Mouse (Mus musculus) G1E (cell line): ENCODE measurements around the gene Kdelr1. TPM values are rescaled to one million over a fixed set of nuclear protein-coding genes. Genes with fewer than 3 reads are reported as not detected.

ENCODE experiments used
- ATAC-seq: 2 replicates; pipeline ENCODE4 v1.8.0; 2016; ENCODE audit warnings: mild to moderate bottlenecking; ENCODE audit not compliant: insufficient number of reproducible peaks, poor library complexity, low FRiP score, severe bottlenecking; ENCODE audit errors: extremely low read depth
- DNase-seq: peaks from one replicate; pipeline ENCODE4 v3.0.0; 2012; ENCODE audit warnings: low spot score
- H3K27me3 ChIP-seq: 2 replicates; pipeline ENCODE4 v1.6.1; 2012; ENCODE audit warnings: mild to moderate bottlenecking, low read length, inconsistent platforms; ENCODE audit not compliant: insufficient read depth
- H3K36me3 ChIP-seq: replicated peaks from 2 replicates; pipeline ENCODE3; 2012; ENCODE audit warnings: mild to moderate bottlenecking, inconsistent platforms
- H3K4me1 ChIP-seq: 2 replicates; pipeline ENCODE4 v1.6.1; 2012; ENCODE audit warnings: low read depth, low read length, inconsistent platforms, mixed read lengths; ENCODE audit not compliant: insufficient read depth
- H3K4me3 ChIP-seq: 2 replicates; pipeline ENCODE4 v1.5.1; 2012; ENCODE audit warnings: low read depth, mild to moderate bottlenecking, inconsistent platforms, low read length, moderate library complexity, mixed read lengths
- H3K9me3 ChIP-seq: replicated peaks from 2 replicates; pipeline ENCODE4 v1.6.1; 2012; ENCODE audit warnings: inconsistent platforms
- CTCF ChIP-seq: IDR thresholded peaks from 2 replicates; pipeline ENCODE4 v1.5.1; 2012; ENCODE audit warnings: low read depth, low read length, inconsistent platforms, mixed read lengths
- GATA1 ChIP-seq: IDR thresholded peaks from 2 replicates; pipeline ENCODE4 v1.6.1; 2012; ENCODE audit warnings: borderline replicate concordance, low read length, inconsistent platforms, mixed read lengths
- GATA2 ChIP-seq: IDR thresholded peaks from 2 replicates; pipeline ENCODE4 v1.6.1; 2012; ENCODE audit warnings: low read depth, low read length, inconsistent platforms, borderline replicate concordance
- POLR2AphosphoS5 ChIP-seq: IDR thresholded peaks from 2 replicates; pipeline ENCODE4 v1.6.1; 2012; ENCODE audit warnings: low read depth, low read length, inconsistent platforms; ENCODE audit not compliant: insufficient replicate concordance
- TAL1 ChIP-seq: conservative IDR thresholded peaks from 2 replicates; pipeline ENCODE4 v1.6.1; 2012; ENCODE audit warnings: low read depth, low read length, inconsistent platforms, mixed read lengths
- polyA plus RNA-seq: library from polyadenylated mRNA; stranded (reverse); fragments of >175 nt; gene quantifications from 2 replicates; pipeline ENCODE4 v1.2.3, GENCODE M21; 2012
- total RNA-seq, 2 experiments: library from RNA; stranded (forward) in 1 of 2; stranded (reverse) in 1 of 2; fragments of 200-1000 nt in 1 of 2; fragments of >200 nt in 1 of 2; fragmentation: Nextera tagmentation in 1 of 2; gene quantifications; 2 replicates each; pipeline ENCODE4 v1.2.3; 2014 to 2017

Gene Kdelr1
- 125 and 135 TPM in 2 replicates for total RNA-seq (2014; fragmentation: Nextera tagmentation)
- 54.8 and 55.2 TPM in 2 replicates for total RNA-seq (2017)
- 209 and 350 TPM in 2 replicates for polyA plus RNA-seq

DNA sequence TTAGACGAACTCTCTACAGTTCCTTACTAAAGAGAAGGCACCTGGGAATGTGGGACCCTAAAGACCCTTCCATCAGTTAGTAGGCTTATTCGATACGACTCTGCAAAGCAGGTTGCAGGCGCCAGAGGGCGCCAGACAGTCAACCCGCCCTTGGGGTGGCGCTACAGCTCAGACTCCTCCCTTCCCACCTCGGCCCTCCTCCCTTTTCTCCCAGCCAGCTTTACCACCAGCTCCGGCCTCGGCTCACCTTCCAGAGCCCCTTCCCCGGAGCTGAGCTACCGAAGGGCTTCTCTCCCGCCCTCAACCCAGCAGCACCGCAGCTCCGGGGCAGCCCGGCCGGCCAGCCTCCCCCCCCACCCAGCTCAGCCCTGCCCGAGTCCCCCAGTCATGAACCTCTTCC, at the start of gene Kdelr1:
Kdelr1 (plus strand) TSS at position 149 of the 400 bp plus-strand sequence.
- peaks cover 29% of the 10 kb centered on the region for H3K4me1 ChIP-seq
- H3K27me3 ChIP-seq: peaks cover 32% of the 10 kb centered on the region
- DNase-seq (peak; percentile 96), ATAC-seq (peak; percentile 62; the same call in 1 of the 2 replicates)
- H3K4me3 ChIP-seq: peak within 1 kb of the TSS; percentile 82
- H3K9me3 ChIP-seq: no peaks in the 10 kb centered on the region
- TF ChIP-seq POLR2AphosphoS5 (no peak), GATA2 (no peak), CTCF (peak; percentile 93)
- H3K36me3 ChIP-seq: peaks cover 38% of the 10 kb centered on the region

DNA sequence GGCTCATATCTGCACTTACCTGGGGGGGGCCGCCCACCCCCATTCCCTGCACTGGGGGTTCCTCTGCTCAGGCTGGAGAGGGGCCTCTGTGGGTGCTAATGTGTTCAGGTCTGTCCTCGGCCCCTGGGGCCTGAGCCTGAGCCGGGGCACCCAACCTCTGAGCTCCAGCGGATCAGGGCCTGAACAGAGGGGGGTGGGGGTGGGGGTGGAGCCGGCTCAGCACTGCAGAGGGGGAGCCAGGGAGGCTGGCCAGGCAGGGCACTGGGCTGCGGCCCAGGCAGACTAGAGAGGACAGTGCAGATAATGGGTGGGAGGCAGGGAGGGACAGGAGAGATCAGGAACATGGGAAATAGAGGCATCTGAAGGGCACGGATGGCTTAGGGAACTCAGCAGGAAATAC, 48.0 kb upstream of the Kdelr1 start, which contains the start of gene Kcnj14:
Kcnj14 (minus strand) TSS at position 185 of the 400 bp plus-strand sequence.
- Histone ChIP-seq H3K36me3 (peaks cover 96% of the 10 kb centered on the region), H3K4me3 (no peak within 1 kb of the TSS; the same call in 1 of the 2 replicates), H3K27me3 (no peaks in the 10 kb centered on the region; the same call in 1 of the 2 replicates), H3K9me3 (no peaks in the 10 kb centered on the region), H3K4me1 (peaks cover 51% of the 10 kb centered on the region)
- ATAC-seq: no peak
- DNase-seq: no peak
- TF ChIP-seq GATA2 (no peak), POLR2AphosphoS5 (no peak), TAL1 (no peak)

DNA sequence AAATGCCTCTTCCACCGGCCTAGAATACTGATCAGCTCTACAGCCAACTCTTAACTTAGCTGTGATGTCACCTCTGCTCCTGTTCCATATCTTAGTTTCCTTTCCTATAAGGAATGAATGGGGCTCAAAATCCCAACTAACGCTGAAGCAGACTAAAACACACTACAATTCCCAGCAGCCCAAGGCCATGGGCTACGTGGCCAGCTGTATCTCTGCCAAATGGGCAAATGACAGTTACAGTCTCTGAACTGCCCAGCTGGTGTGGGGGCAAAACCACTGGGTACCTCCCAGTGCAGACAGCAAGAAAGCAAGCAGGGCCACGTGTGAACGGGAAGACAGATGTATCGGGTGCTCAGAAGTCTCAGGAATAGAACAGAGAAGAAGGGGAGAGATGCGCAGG, 45.9 kb upstream of the Kdelr1 start:
- TF ChIP-seq TAL1 (no peak), GATA1 (no peak), POLR2AphosphoS5 (no peak), CTCF (no peak), GATA2 (no peak)
- ATAC-seq: no peak
- peaks cover 83% of the 10 kb centered on the region for H3K36me3 ChIP-seq
- no peak for DNase-seq
- H3K9me3 ChIP-seq: no peaks in the 10 kb centered on the region
- H3K4me3 ChIP-seq: no peak overlapping the region
- no peaks in the 10 kb centered on the region; the same call in 1 of the 2 replicates for H3K27me3 ChIP-seq
- peaks cover 66% of the 10 kb centered on the region for H3K4me1 ChIP-seq

DNA sequence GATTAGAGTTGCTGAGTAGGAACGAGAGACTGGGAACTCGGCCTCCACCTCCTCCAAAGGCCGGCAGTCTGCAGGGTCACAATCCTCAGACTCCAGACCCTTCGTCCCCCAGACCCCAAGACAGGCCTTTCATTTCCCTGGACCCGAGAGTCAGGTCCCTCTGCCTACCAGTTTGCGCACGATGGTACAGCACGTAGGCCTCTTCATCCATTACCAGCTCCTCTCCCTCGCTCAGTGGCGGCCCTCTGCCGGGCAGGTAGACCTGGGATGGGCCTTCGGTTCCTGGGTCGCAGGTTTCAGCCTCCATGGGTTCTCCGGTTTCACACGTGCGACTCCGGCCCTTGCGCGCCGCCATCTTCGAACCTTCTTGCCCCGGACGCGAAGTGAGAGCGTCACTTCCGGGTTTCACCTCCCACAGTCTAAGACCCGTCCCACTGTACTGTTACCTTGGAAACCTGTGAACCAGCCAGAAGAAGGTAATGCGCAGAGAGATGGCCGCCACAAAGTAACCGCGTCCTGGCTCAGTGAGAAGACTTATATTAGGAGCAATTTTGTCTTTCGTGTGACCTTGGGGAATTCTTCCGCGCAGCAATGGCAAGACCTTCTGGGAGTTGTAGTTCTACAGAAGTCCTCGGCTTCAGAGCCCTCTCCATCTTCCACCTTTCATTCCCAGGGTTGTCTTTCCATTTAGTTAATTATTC, 42.0 kb upstream of the Kdelr1 start, which contains the start of gene Grwd1:
Grwd1 (minus strand) TSS at position 518 of the 701 bp plus-strand sequence.
- DNase-seq (peak; percentile 94), ATAC-seq (peak; percentile 80)
- TF ChIP-seq TAL1 (no peak), CTCF (no peak), POLR2AphosphoS5 (no peak), GATA2 (no peak), GATA1 (no peak)
- H3K36me3 ChIP-seq: peaks cover 45% of the 10 kb centered on the region
- peaks cover 2% of the 10 kb centered on the region; the same call in 1 of the 2 replicates for H3K27me3 ChIP-seq
- peaks cover 51% of the 10 kb centered on the region for H3K4me1 ChIP-seq
- H3K4me3 ChIP-seq: peak within 1 kb of the TSS; percentile 86
- peaks cover 27% of the 10 kb centered on the region for H3K9me3 ChIP-seq

DNA sequence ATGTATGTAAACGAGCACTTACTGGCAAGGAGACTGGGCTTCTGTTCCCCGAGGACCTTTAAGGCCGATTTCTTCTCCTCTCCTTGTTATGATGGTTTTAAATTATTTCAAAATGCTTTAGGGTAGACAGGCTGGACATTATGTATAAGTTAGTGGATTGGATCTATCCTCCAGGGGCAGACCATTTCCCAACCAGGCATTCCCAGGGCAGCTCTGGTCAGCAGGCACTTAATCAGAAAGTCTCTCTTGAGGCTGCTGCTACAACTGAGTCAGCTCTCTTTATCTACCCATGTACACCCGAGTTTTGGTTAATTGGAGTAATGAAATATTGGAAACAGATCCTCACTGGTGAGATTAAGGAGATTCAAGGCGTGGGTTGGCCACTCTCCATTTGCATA, 41.4 kb upstream of the Kdelr1 start:
- H3K4me1 ChIP-seq: peaks cover 47% of the 10 kb centered on the region
- no peak for ATAC-seq
- H3K27me3 ChIP-seq: peaks cover 2% of the 10 kb centered on the region; the same call in 1 of the 2 replicates

DNA sequence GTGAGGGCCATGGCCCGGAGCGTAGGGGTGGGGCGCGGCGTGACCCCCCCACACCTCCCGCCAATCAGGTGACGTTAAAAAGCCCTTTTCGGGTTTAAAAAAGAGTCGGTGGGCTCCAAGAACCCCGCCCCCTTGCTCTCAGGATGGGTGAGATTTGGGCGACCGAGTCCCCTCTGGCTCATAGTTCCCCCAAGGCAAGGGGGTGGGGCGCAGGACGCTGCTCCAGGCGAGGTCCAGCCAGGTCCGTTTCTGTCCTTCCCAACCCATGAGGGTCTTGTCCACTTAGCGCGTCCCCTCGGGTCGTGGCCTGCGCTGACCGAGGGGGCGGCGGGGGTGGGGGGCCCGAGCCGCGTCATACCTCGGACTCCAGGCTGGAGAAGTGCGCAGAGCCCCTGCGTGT, 40.1 kb upstream of the Kdelr1 start:
- peaks cover 27% of the 10 kb centered on the region for H3K9me3 ChIP-seq
- peaks cover 27% of the 10 kb centered on the region for H3K36me3 ChIP-seq
- no peak for DNase-seq
- H3K4me1 ChIP-seq: peaks cover 36% of the 10 kb centered on the region
- TF ChIP-seq GATA2 (no peak), TAL1 (no peak), POLR2AphosphoS5 (no peak), GATA1 (no peak), CTCF (no peak)
- H3K27me3 ChIP-seq: peaks cover 2% of the 10 kb centered on the region; the same call in 1 of the 2 replicates
- no peak for ATAC-seq
- no peak overlapping the region; the same call in 1 of the 2 replicates for H3K4me3 ChIP-seq

More for the DNA sequence above, 41.4 kb upstream of the Kdelr1 start:
- DNase-seq: no peak
- peak overlapping the region; percentile 86 for H3K4me3 ChIP-seq
- TF ChIP-seq GATA2: no peak
- TF ChIP-seq TAL1: no peak
- TF ChIP-seq CTCF: no peak
- no peak for TF ChIP-seq POLR2AphosphoS5
- no peak for TF ChIP-seq GATA1
- peaks cover 40% of the 10 kb centered on the region for H3K36me3 ChIP-seq
- H3K9me3 ChIP-seq: peaks cover 27% of the 10 kb centered on the region
